Mouse (Mus musculus) CD4-positive, CD25-positive, alpha-beta regulatory T cell, adult 4 months (primary cell): ENCODE measurements around the gene Glis2. TPM values are rescaled to one million over a fixed set of nuclear protein-coding genes. Genes with fewer than 3 reads are reported as not detected.

Source experiments
- ATAC-seq: one replicate; pipeline ENCODE4 v1.8.0; 2017
- polyA plus RNA-seq, 2 experiments: library from polyadenylated mRNA; unstranded; fragments of 100-300 nt; shearing (Covaris generic); gene quantifications; one replicate each; pipeline ENCODE4 v1.2.1; 2017

Glis2 gene
- polyA plus RNA-seq, 2 experiments from 2014 or later, result 0.73 TPM; not detected in 1

DNA sequence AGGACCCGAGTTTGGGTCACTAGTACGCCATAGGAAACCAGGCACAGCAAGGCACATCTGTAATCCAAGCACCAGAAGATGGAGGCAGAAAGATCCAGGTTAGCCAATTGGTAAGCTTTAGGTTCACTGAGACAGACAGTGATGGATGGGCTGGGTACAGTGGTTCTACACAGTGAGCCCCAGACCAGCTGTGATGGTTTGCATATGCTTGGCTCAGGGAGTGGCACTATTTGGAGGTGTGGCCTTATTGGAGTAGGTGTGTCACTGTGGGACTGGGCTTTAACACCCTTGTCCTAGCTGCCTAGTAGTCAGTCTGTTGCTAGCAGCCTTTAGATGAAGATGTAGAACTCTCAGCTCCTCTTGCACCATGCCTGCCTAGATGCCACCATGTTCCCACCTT, 69.3 kb downstream of the Glis2 start:
- ATAC-seq, result no peak

DNA sequence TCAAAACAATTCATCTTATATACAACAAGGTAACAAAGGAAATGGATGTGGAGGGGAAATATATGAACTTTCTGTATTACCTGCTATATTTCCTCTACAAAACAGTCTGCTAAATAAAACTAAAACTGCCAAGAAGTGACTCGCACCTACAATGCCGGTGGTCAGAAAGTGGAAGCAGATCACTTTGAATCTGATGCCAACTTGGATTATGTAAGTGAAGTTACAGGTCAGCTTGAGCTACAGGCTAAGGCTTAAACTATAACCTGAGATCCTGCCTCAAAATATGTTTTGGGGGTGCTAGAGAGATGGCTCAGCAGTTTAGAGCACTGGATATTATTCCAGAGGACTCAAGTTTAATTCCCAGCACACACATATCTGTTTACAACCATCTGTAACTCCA, 71.2 kb downstream of the Glis2 start:
- no peak for ATAC-seq

DNA sequence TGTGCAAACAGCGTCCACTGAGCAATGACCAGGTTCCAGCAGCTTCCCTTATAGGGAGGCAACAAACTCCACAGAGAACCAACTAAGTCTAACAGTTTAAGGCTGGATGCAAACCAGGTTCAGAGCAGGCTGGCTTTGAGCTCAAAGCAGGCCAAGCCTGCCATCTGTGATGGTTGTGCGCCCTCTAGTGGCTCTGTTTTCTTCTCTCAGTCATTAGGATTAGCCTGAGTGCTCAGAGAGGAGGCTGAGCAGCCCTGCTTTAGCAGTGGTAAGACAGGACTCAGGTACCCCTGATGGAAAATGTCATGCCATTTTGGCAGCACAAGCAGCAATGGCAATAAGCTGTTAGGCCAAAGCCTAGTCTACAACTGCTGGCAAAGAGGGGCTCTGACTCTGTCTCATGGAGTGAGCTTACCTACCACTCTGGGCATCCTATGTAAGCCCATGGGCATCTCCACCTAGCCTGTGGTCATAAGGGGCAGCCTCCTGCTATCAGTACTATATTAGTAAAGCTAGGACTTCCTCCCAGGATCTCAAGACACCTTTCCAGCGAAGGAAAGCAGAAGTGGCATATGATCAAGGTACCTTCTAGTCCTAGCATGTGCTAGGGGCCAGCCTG, 72.8 kb downstream of the Glis2 start:
- ATAC-seq, result peak; percentile 97

DNA sequence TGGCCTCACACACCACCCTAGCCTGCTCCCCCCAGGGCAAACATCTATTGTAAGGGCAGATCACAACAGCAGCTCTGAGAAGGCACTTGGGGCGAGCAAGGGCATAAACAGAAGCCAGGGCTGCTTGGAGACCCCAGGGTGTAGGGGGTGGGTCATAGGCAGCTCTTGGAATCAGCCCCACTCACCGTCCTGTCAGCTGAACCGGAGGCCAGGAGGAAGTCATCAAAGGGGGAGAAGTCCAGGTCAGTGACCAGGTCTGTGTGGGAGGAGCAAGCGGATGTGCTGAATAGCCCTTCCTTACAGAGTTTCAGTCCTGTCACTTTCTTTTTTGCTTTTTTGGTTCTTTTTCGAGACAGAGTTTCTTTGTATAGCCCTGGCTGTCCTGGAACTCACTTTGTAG, 75.8 kb downstream of the Glis2 start:
- ATAC-seq, result no peak

DNA sequence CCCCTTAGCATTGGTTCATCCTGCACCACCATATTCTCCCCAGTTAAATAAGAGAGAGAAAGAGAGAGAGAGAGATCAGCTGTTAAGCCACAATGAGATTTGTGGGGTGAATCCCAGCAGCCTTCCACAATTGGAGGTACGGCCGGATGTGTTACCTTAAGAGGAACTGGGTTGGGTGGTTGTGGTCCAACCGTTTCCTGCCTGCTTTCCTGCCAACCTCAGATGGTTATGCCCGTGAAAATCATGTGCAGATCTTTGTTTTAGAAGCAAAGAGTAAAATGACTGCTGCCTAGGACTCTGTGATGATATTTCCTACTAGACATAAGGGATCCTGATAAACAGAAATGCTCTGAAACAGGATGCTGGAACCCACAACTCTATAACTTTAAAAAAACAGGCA, 79.6 kb downstream of the Glis2 start:
- ATAC-seq, result peak; percentile 94

Other genes with a start within 250 kb of the Glis2 start
- gene Adcy9, start 174.2 kb upstream of the Glis2 start, polyA plus RNA-seq, result under 1 TPM; 0.52 to 0.70 TPM
- under 1 TPM; 0.42 to 0.97 TPM for gene Srl, start 52.9 kb upstream of the Glis2 start, polyA plus RNA-seq
- gene Tfap4, start 34.9 kb upstream of the Glis2 start, polyA plus RNA-seq, result 1 to 10 TPM; 6.5 to 7.3 TPM
- gene Pam16, start 30.3 kb downstream of the Glis2 start, polyA plus RNA-seq, result 10 to 100 TPM; 35.7 TPM
- gene Vasn, start 45.2 kb downstream of the Glis2 start, polyA plus RNA-seq, result 1 to 10 TPM; 2.2 to 2.9 TPM
- 10 to 100 TPM; 24.4 to 29.0 TPM for gene Dnaja3, start 45.3 kb downstream of the Glis2 start, polyA plus RNA-seq
- 100 to 1,000 TPM; 102 to 174 TPM for gene Coro7, start 85.1 kb downstream of the Glis2 start, polyA plus RNA-seq
- 10 to 100 TPM in 1 of 2 experiments, 1 to 10 TPM in 1; 7.4 to 10.3 TPM for gene Nmral1, start 124.6 kb downstream of the Glis2 start, polyA plus RNA-seq
- 100 to 1,000 TPM; 114 to 119 TPM for gene Hmox2, start 131.6 kb downstream of the Glis2 start, polyA plus RNA-seq
- 10 to 100 TPM; 32.8 to 56.2 TPM for gene Cdip1, start 195.6 kb downstream of the Glis2 start, polyA plus RNA-seq
- gene 4930562C15Rik, start 240.7 kb downstream of the Glis2 start, polyA plus RNA-seq, result 1 to 10 TPM in 1 of 2 experiments, under 1 TPM in 1; 0.68 to 1.3 TPM